Mouse (Mus musculus): ENCODE results near the gene Coq10b.

DNA sequence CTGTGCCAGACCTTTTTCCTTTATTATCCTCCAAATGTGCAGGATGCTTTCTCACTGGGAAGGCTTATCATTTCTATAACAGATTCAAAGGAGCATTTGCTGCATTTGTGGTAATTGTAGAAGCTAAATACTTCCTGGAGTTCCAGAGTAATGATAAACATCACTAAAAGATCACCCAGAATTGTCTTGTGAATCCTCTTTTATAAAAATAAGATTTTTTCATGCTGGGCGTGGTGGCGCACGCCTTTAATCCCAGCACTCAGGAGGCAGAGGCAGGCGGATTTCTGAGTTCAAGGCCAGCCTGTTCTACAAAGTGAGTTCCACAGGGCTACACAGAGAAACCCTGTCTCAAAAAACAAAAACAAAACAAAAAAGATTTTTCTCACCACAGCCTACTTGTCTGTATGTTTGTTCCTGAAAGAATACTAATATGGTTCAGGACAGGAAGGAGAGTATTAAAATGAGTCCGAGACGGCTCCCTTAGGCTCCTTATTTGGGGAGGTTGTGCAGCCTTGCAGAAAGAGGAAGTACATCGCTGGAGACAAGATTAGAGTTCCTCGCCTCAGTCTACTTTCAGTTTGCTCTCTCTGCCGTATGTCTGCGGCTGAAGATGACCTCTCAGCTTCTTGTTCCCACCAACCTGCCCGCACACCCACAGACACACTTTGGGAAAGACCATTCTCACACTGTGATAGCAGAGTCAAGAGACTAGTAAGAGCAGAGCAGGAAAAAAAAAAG is 23.9 kb upstream of the Coq10b start:
- TF ChIP-seq CTCF (IDR thresholded peaks at IDR 0.05) (no peak), EP300 (IDR thresholded peaks at IDR 0.05) (no peak)
